Mouse (Mus musculus) layer of hippocampus, adult 18-20 months (tissue): ENCODE data around the gene Cd274. TPM values are rescaled to one million over a fixed set of nuclear protein-coding genes. Genes with fewer than 3 reads are reported as not detected.

ENCODE experiments used
- DNase-seq, 2 experiments: peaks; one replicate each; pipeline ENCODE4 v3.0.0; 2022; ENCODE audit warnings: low spot score in 2 of 2
- total RNA-seq, 2 experiments: library from RNA; stranded (reverse); gene quantifications; 2 replicates each; pipeline ENCODE4 v1.2.3; 2021

Cd274 gene
- total RNA-seq, 2 experiments from 2014 or later: 1.2 TPM

GRCm38 (mm10) chr19:29363557-29363956 lies 3.7 kb upstream of the Cd274 start:
- no peak for DNase-seq

- no peak for DNase-seq
Observed at GRCm38 (mm10) chr19:29364076-29364475, 3.2 kb upstream of the Cd274 start.

- DNase-seq: no peak
Observed at GRCm38 (mm10) chr19:29365105-29365504, 2.1 kb upstream of the Cd274 start.

GRCm38 (mm10) chr19:29366226-29366968 lies 858 bp upstream of the Cd274 start:
- no peak for DNase-seq

GRCm38 (mm10) chr19:29368041-29368440 lies 786 bp downstream of the Cd274 start:
- DNase-seq: no peak

GRCm38 (mm10) chr19:29368671-29369309 lies 1.5 kb downstream of the Cd274 start:
- no peak for DNase-seq

- DNase-seq: no peak
Observed at GRCm38 (mm10) chr19:29370112-29370511, 2.9 kb downstream of the Cd274 start.

- no peak for DNase-seq
Observed at GRCm38 (mm10) chr19:29370545-29371283, 3.5 kb downstream of the Cd274 start.

GRCm38 (mm10) chr19:29371284-29372081 lies 4.2 kb downstream of the Cd274 start:
- DNase-seq: no peak

GRCm38 (mm10) chr19:29372138-29372537 lies 4.9 kb downstream of the Cd274 start:
- DNase-seq: peak; percentile 22 to 61

GRCm38 (mm10) chr19:29372621-29373020 lies 5.4 kb downstream of the Cd274 start:
- DNase-seq: no peak

- DNase-seq: no peak
Observed at GRCm38 (mm10) chr19:29373438-29373837, 6.2 kb downstream of the Cd274 start.

GRCm38 (mm10) chr19:29374947-29375346 lies 7.7 kb downstream of the Cd274 start:
- no peak for DNase-seq

- DNase-seq: no peak
Observed at GRCm38 (mm10) chr19:29376382-29376781, 9.1 kb downstream of the Cd274 start.

- DNase-seq: no peak
Observed at GRCm38 (mm10) chr19:29379839-29380603, 12.8 kb downstream of the Cd274 start.

GRCm38 (mm10) chr19:29383368-29383767 lies 16.1 kb downstream of the Cd274 start:
- no peak for DNase-seq

GRCm38 (mm10) chr19:29384412-29384811 lies 17.2 kb downstream of the Cd274 start:
- no peak for DNase-seq

- no peak for DNase-seq
Observed at GRCm38 (mm10) chr19:29384994-29385393, 17.7 kb downstream of the Cd274 start.

GRCm38 (mm10) chr19:29385822-29386221 lies 18.6 kb downstream of the Cd274 start:
- DNase-seq: no peak

- no peak for DNase-seq
Observed at GRCm38 (mm10) chr19:29388818-29389217, 21.6 kb downstream of the Cd274 start.

- DNase-seq: no peak
Observed at GRCm38 (mm10) chr19:29390483-29390882, 23.2 kb downstream of the Cd274 start.
